Mouse (Mus musculus) liver, embryonic 15.5 days (tissue): ENCODE results near the gene Emc8. TPM values are rescaled to one million over a fixed set of nuclear protein-coding genes. Genes with fewer than 3 reads are reported as not detected.

ENCODE experiments used
- ATAC-seq: fragments of 200-750 bp; cut with Nextera tagmentation; 2 replicates; pipeline ENCODE4 v1.8.0; 2017; ENCODE audit warnings: moderate number of reproducible peaks, mild to moderate bottlenecking, moderate library complexity; ENCODE audit not compliant: insufficient read depth
- H3K27ac ChIP-seq: fragments of 300-500 bp; sonication (generic); replicated peaks from 2 replicates; pipeline ENCODE4 v1.5.1; 2015; ENCODE audit warnings: mild to moderate bottlenecking, inconsistent platforms
- H3K27me3 ChIP-seq: fragments of 300-500 bp; sonication (generic); 2 replicates; pipeline ENCODE4 v1.6.1; 2015; ENCODE audit warnings: mild to moderate bottlenecking, inconsistent platforms
- H3K36me3 ChIP-seq: fragments of 300-500 bp; sonication (generic); replicated peaks from 2 replicates; pipeline ENCODE4 v1.6.1; 2015; ENCODE audit warnings: moderate library complexity, mild to moderate bottlenecking, inconsistent platforms
- H3K4me1 ChIP-seq: fragments of 300-500 bp; sonication (generic); replicated peaks from 2 replicates; pipeline ENCODE4 v1.6.1; 2015; ENCODE audit warnings: inconsistent platforms
- H3K4me2 ChIP-seq: fragments of 300-500 bp; sonication (generic); 2 replicates; pipeline ENCODE4 v1.6.1; 2015; ENCODE audit warnings: moderate library complexity, mild to moderate bottlenecking, inconsistent platforms
- H3K4me3 ChIP-seq: fragments of 300-500 bp; sonication (generic); replicated peaks from 2 replicates; pipeline ENCODE4 v1.5.1; 2015; ENCODE audit warnings: mild to moderate bottlenecking, inconsistent platforms
- H3K9ac ChIP-seq: fragments of 300-500 bp; sonication (generic); 2 replicates; pipeline ENCODE4 v1.6.1; 2015; ENCODE audit warnings: moderate library complexity, mild to moderate bottlenecking, inconsistent platforms
- H3K9me3 ChIP-seq: fragments of 300-500 bp; sonication (generic); replicated peaks from 2 replicates; pipeline ENCODE4 v1.6.1; 2016; ENCODE audit warnings: inconsistent platforms
- WGBS: fragments of 180-500 bp; shearing (Covaris S2); methylation state at CpG from one replicate; pipeline ENCODE4 v1.1.7; 2015; ENCODE audit warnings: mixed read lengths; ENCODE audit not compliant: insufficient replicate concordance; 5-methylcytosine and 5-hydroxymethylcytosine counted together
- polyA plus RNA-seq: library from polyadenylated mRNA; unstranded; fragments of >200 nt; fragmentation: Nextera tagmentation; extraction: Ambion mirVana; gene quantifications from 2 replicates; pipeline ENCODE4 v1.2.1, GENCODE M21; 2015

The Emc8 gene
- polyA plus RNA-seq, 1 experiment from 2014 or later: 100 TPM

GRCm38 (mm10) chr8:120698426-120698825 is 30.1 kb upstream of the Emc8 start:
- Histone ChIP-seq H3K27me3 (no peaks in the 10 kb centered on the region; the same call in 1 of the 2 replicates), H3K27ac (no peak overlapping the region), H3K4me3 (no peak overlapping the region), H3K36me3 (no peaks in the 10 kb centered on the region), H3K9ac (no peak overlapping the region), H3K4me2 (no peak overlapping the region), H3K9me3 (no peaks in the 10 kb centered on the region), H3K4me1 (peaks cover 33% of the 10 kb centered on the region)
- no peak for ATAC-seq
- 71% methylated on average over 7 of the region's 7 CpGs for WGBS

- no peak for ATAC-seq
- no peak overlapping the region for H3K27ac ChIP-seq
- H3K4me2 ChIP-seq: no peak overlapping the region
- H3K9me3 ChIP-seq: no peaks in the 10 kb centered on the region
- H3K9ac ChIP-seq: no peak overlapping the region
- no peak overlapping the region for H3K4me3 ChIP-seq
- H3K27me3 ChIP-seq: no peaks in the 10 kb centered on the region; the same call in 1 of the 2 replicates
- H3K36me3 ChIP-seq: no peaks in the 10 kb centered on the region
- H3K4me1 ChIP-seq: peaks cover 33% of the 10 kb centered on the region
These were observed 29.6 kb upstream of the Emc8 start for GRCm38 (mm10) chr8:120697979-120698272.

DNA sequence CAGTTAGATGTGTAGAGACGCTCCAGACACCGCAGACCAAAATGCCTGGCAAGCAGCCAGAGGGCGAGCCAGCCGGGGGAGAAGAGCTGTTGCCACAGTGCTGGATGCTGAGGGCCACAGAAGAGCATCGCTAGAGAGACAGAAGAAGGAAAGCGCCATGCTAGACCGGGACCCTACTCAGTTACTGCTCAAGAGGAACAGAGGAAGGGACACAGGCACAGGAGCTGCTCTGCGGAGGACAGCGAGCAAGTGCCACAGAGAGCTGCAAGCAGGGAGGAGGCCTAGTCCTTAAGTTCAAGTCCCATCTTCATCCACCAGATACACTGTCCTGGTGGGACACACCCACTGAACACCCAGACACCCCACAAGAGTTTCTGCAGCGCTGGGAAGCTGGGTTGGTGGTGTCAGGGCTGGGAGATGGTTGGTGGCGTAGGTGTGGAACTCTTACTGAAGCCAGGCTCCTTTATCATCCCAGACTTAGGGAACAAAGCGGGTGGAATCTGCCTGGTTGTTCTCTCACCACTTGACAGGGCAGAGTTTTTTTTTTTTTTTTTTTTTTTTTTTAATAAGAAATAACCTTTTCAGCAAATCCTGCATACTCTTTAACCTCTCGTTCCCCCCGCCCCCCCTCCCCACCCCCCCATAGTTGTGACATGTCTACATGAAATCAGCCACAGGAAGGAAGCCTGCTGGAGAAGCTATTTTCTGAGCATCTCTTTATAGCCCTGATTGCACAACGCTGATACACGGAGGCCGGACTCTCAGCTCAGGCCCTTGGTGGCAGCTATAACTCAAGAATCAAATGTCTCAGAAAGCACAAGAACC is 29.0 kb upstream of the Emc8 start:
- no peaks in the 10 kb centered on the region for H3K9me3 ChIP-seq
- H3K4me1 ChIP-seq: peaks cover 37% of the 10 kb centered on the region
- no peak for ATAC-seq
- no peak overlapping the region for H3K4me2 ChIP-seq
- no peaks in the 10 kb centered on the region for H3K36me3 ChIP-seq
- H3K27ac ChIP-seq: no peak overlapping the region
- H3K27me3 ChIP-seq: no peaks in the 10 kb centered on the region; the same call in 1 of the 2 replicates
- no peak overlapping the region for H3K9ac ChIP-seq
- WGBS: 42% methylated on average over 17 of the region's 17 CpGs
- no peak overlapping the region for H3K4me3 ChIP-seq

DNA sequence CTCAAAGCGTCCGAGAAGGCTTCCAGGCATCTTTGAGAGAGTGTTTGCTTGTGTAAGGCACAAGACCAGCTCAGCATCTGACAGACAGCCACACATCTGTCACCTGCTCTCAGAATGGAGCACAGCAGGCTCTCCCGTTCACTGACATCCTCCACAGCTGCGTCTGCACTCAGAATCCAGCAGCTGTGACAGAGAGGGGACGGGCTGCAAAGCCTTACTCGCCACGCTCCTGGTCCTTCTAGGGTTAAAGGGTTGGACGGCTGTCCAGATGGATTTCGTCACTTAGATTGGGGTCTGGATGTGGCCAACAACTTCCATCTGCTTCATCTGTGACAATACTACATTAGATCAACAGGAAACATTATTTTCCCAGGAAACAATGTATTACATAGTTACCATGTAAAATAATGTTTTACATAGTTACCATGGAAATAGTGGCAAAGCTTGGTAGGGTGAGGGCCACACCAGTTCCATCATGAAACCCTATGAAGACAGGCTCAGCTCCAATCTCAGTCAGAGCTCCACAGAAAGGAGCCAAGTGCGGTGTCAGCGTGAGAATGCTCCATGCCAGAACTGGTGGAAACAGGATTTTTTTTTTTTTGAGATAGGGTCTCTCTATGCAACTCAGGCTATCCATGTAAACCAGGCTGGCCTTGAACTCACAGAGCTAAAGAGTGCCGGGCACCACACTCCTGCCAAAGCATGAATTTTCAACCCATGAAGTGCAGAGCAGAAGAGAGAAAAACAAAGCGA is 28.2 kb upstream of the Emc8 start:
- H3K4me2 ChIP-seq: no peak overlapping the region
- WGBS: 56% methylated on average over 13 of the region's 13 CpGs
- no peaks in the 10 kb centered on the region for H3K36me3 ChIP-seq
- H3K27me3 ChIP-seq: no peaks in the 10 kb centered on the region; the same call in 1 of the 2 replicates
- peaks cover 30% of the 10 kb centered on the region for H3K4me1 ChIP-seq
- H3K27ac ChIP-seq: no peak overlapping the region
- H3K9me3 ChIP-seq: no peaks in the 10 kb centered on the region
- ATAC-seq: no peak
- no peak overlapping the region for H3K9ac ChIP-seq
- no peak overlapping the region for H3K4me3 ChIP-seq

GRCm38 (mm10) chr8:120693861-120694493 is 25.6 kb upstream of the Emc8 start:
- Histone ChIP-seq H3K4me3 (no peak overlapping the region), H3K36me3 (no peaks in the 10 kb centered on the region), H3K9ac (no peak overlapping the region), H3K27ac (no peak overlapping the region), H3K4me1 (peaks cover 23% of the 10 kb centered on the region), H3K9me3 (no peaks in the 10 kb centered on the region), H3K27me3 (peaks cover 4% of the 10 kb centered on the region), H3K4me2 (peak overlapping the region; percentile 10; the same call in 1 of the 2 replicates)
- 38% methylated on average over 22 of the region's 22 CpGs for WGBS
- peak; percentile 24; the same call in 1 of the 2 replicates for ATAC-seq

GRCm38 (mm10) chr8:120692934-120693333 is 24.6 kb upstream of the Emc8 start:
- 56% methylated on average over 4 of the region's 4 CpGs for WGBS

GRCm38 (mm10) chr8:120688511-120688910 is 20.1 kb upstream of the Emc8 start:
- no peak overlapping the region for H3K4me3 ChIP-seq
- no peak for ATAC-seq
- no peaks in the 10 kb centered on the region for H3K9me3 ChIP-seq
- WGBS: 66% methylated on average over 7 of the region's 7 CpGs
- peaks cover 13% of the 10 kb centered on the region for H3K27me3 ChIP-seq
- no peak overlapping the region for H3K4me2 ChIP-seq
- no peaks in the 10 kb centered on the region for H3K36me3 ChIP-seq
- no peak overlapping the region for H3K9ac ChIP-seq
- peaks cover 20% of the 10 kb centered on the region for H3K4me1 ChIP-seq
- no peak overlapping the region for H3K27ac ChIP-seq

More at GRCm38 (mm10) chr8:120692934-120693333, 24.6 kb upstream of the Emc8 start:
- H3K4me1 ChIP-seq: peaks cover 17% of the 10 kb centered on the region
- H3K36me3 ChIP-seq: no peaks in the 10 kb centered on the region
- no peak overlapping the region for H3K27ac ChIP-seq
- H3K4me2 ChIP-seq: no peak overlapping the region
- H3K9ac ChIP-seq: no peak overlapping the region
- no peak for ATAC-seq
- no peaks in the 10 kb centered on the region for H3K9me3 ChIP-seq
- H3K27me3 ChIP-seq: peaks cover 9% of the 10 kb centered on the region
- no peak overlapping the region for H3K4me3 ChIP-seq

- no peak overlapping the region for H3K4me3 ChIP-seq
- no peak overlapping the region for H3K9ac ChIP-seq
- no peak overlapping the region for H3K27ac ChIP-seq
- H3K36me3 ChIP-seq: no peaks in the 10 kb centered on the region
- H3K4me2 ChIP-seq: no peak overlapping the region
- no peak for ATAC-seq
- WGBS: 62% methylated on average over 8 of the region's 8 CpGs
- H3K9me3 ChIP-seq: no peaks in the 10 kb centered on the region
- H3K27me3 ChIP-seq: peaks cover 13% of the 10 kb centered on the region
- H3K4me1 ChIP-seq: peaks cover 19% of the 10 kb centered on the region
These were observed 19.4 kb upstream of the Emc8 start for GRCm38 (mm10) chr8:120687786-120688185.

- ATAC-seq: no peak
- WGBS: 64% methylated on average over 5 of the region's 5 CpGs
These were observed 18.2 kb upstream of the Emc8 start for GRCm38 (mm10) chr8:120686576-120686975.

DNA sequence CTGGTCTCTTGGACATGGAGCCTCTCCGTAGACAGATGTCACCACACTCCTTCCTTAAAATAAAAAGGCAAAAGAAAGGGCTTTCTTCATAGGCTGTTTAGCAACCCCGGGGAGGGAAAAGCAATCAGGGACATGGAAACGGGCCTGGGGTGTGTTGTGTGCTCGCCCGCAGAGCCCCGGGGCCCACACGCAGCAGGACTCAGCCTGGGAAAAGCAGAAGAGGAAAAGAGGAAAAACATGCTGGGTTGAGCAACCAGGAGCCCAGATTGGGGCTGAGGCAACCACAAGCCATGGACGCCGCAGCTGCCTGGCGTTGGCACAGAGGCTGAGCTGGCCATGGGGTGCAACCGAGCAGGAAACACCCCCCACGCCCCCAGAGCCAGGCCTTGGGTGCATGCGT is 17.7 kb upstream of the Emc8 start:
- H3K36me3 ChIP-seq: no peaks in the 10 kb centered on the region
- no peak overlapping the region for H3K4me3 ChIP-seq
- H3K9ac ChIP-seq: no peak overlapping the region
- H3K4me1 ChIP-seq: peaks cover 17% of the 10 kb centered on the region
- 37% methylated on average over 13 of the region's 13 CpGs for WGBS
- ATAC-seq: peak; percentile 37
- peaks cover 16% of the 10 kb centered on the region for H3K27me3 ChIP-seq
- no peak overlapping the region for H3K4me2 ChIP-seq
- H3K27ac ChIP-seq: peak overlapping the region; percentile 57; the same call in 1 of the 2 replicates
- H3K9me3 ChIP-seq: no peaks in the 10 kb centered on the region

More at GRCm38 (mm10) chr8:120686576-120686975, 18.2 kb upstream of the Emc8 start:
- Histone ChIP-seq H3K9ac (no peak overlapping the region), H3K4me1 (peaks cover 17% of the 10 kb centered on the region), H3K4me3 (no peak overlapping the region), H3K27me3 (peaks cover 13% of the 10 kb centered on the region), H3K36me3 (no peaks in the 10 kb centered on the region), H3K9me3 (no peaks in the 10 kb centered on the region), H3K4me2 (no peak overlapping the region), H3K27ac (peak overlapping the region; percentile 19; the same call in 1 of the 2 replicates)

GRCm38 (mm10) chr8:120685591-120685990 is 17.2 kb upstream of the Emc8 start:
- ATAC-seq: 0 out of 2 replicates have a peak, but pooled peaks have one; percentile 23
- H3K9ac ChIP-seq: no peak overlapping the region
- H3K27me3 ChIP-seq: peaks cover 17% of the 10 kb centered on the region
- 58% methylated on average over 8 of the region's 8 CpGs for WGBS
- H3K4me2 ChIP-seq: no peak overlapping the region
- H3K4me1 ChIP-seq: peaks cover 17% of the 10 kb centered on the region
- H3K4me3 ChIP-seq: no peak overlapping the region
- no peaks in the 10 kb centered on the region for H3K36me3 ChIP-seq
- H3K9me3 ChIP-seq: no peaks in the 10 kb centered on the region
- H3K27ac ChIP-seq: peak overlapping the region; percentile 57; the same call in 1 of the 2 replicates
